Mouse (Mus musculus) liver, embryonic 13.5 days (tissue): ENCODE measurements around the gene Prr3. TPM values are rescaled to one million over a fixed set of nuclear protein-coding genes. Genes with fewer than 3 reads are reported as not detected.

Source experiments
- ATAC-seq: fragments of 200-750 bp; cut with Nextera tagmentation; 2 replicates; pipeline ENCODE4 v1.8.0; 2017; ENCODE audit warnings: low read depth, mild to moderate bottlenecking, moderate number of reproducible peaks, moderate library complexity
- DNase-seq: peaks from one replicate; pipeline ENCODE4 v3.0.0; 2022
- H3K27ac ChIP-seq: fragments of 300-500 bp; sonication (generic); 2 replicates; pipeline ENCODE4 v1.5.1; 2015; ENCODE audit warnings: moderate library complexity, mild to moderate bottlenecking, inconsistent platforms
- H3K27me3 ChIP-seq: fragments of 300-500 bp; sonication (generic); 2 replicates; pipeline ENCODE4 v1.6.1; 2015; ENCODE audit warnings: mild to moderate bottlenecking, inconsistent platforms
- H3K36me3 ChIP-seq: fragments of 300-500 bp; sonication (generic); 2 replicates; pipeline ENCODE4 v1.6.1; 2015; ENCODE audit warnings: mild to moderate bottlenecking, inconsistent platforms
- H3K4me1 ChIP-seq: fragments of 300-500 bp; sonication (generic); replicated peaks from 2 replicates; pipeline ENCODE4 v1.6.1; 2015; ENCODE audit warnings: inconsistent platforms
- H3K4me2 ChIP-seq: fragments of 300-500 bp; sonication (generic); 2 replicates; pipeline ENCODE4 v1.6.1; 2015; ENCODE audit warnings: inconsistent platforms, mild to moderate bottlenecking, moderate library complexity
- H3K4me3 ChIP-seq: fragments of 300-500 bp; sonication (generic); replicated peaks from 2 replicates; pipeline ENCODE4 v1.5.1; 2015; ENCODE audit warnings: mild to moderate bottlenecking, inconsistent platforms
- H3K9ac ChIP-seq: fragments of 300-500 bp; sonication (generic); 2 replicates; pipeline ENCODE4 v1.6.1; 2015; ENCODE audit warnings: mild to moderate bottlenecking, inconsistent platforms
- H3K9me3 ChIP-seq: fragments of 300-500 bp; sonication (generic); replicated peaks from 2 replicates; pipeline ENCODE4 v1.6.1; 2016; ENCODE audit warnings: inconsistent platforms
- WGBS: fragments of 180-500 bp; shearing (Covaris S2); methylation state at CpG from one replicate; pipeline ENCODE4 v1.1.7; 2015; ENCODE audit not compliant: insufficient replicate concordance; 5-methylcytosine and 5-hydroxymethylcytosine counted together
- microRNA counts: library from miRNA; unstranded; fragments of <30 nt; microRNA quantifications from one replicate; lab custom pipeline; 2016
- microRNA-seq: library from miRNA; unstranded; fragments of <30 nt; microRNA quantifications from one replicate; pipeline ENCODE4, GENCODE M21; 2016
- polyA plus RNA-seq: library from polyadenylated mRNA; unstranded; fragments of >200 nt; fragmentation: Nextera tagmentation; extraction: Ambion mirVana; gene quantifications from 2 replicates; pipeline ENCODE4 v1.2.1, GENCODE M21; 2015

The Prr3 gene
- polyA plus RNA-seq, 1 experiment from 2014 or later, result 8.3 TPM

GRCm38 (mm10) chr17:35932608-35933007, 47.4 kb downstream of the Prr3 start:
- no peak overlapping the region for H3K9ac ChIP-seq
- peaks cover 19% of the 10 kb centered on the region for H3K4me1 ChIP-seq
- H3K9me3 ChIP-seq, result no peaks in the 10 kb centered on the region
- H3K27ac ChIP-seq, result no peak overlapping the region
- WGBS, result 86% methylated on average over 4 of the region's 4 CpGs
- H3K4me2 ChIP-seq, result no peak overlapping the region
- no peak overlapping the region for H3K4me3 ChIP-seq
- DNase-seq, result no peak
- no peak for ATAC-seq
- no peaks in the 10 kb centered on the region for H3K27me3 ChIP-seq
- H3K36me3 ChIP-seq, result peaks cover 47% of the 10 kb centered on the region

- DNase-seq (no peak), ATAC-seq (no peak)
- WGBS, result 91% methylated on average over 12 of the region's 12 CpGs
- Histone ChIP-seq H3K4me2 (no peak overlapping the region), H3K36me3 (peaks cover 66% of the 10 kb centered on the region), H3K27me3 (no peaks in the 10 kb centered on the region), H3K4me3 (no peak overlapping the region), H3K9me3 (no peaks in the 10 kb centered on the region), H3K4me1 (peaks cover 38% of the 10 kb centered on the region), H3K9ac (no peak overlapping the region), H3K27ac (no peak overlapping the region)
Measured at GRCm38 (mm10) chr17:35930627-35931026, 49.4 kb downstream of the Prr3 start.

DNA sequence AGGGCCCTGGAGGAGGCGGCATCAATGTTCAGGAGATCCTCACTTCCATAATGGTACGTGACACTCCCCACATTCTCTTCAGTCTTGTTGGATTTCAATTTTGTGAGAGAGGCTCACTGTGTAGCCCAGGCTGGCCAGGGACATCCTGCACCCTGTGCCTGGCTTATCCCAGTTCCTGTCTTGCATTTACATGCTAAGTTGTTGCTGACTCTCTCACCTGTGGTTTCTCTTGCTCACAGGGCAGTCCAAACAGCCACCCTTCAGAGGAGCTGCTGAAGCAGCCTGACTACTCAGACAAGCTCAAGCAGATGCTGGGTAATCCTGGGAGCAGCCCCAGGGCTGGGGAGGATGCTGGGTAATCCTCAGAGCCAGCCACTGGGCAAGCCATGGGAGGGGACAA, 50.5 kb downstream of the Prr3 start:
- no peak for DNase-seq
- Histone ChIP-seq H3K4me2 (no peak overlapping the region), H3K27ac (peak overlapping the region; percentile 18; the same call in 1 of the 2 replicates), H3K36me3 (peaks cover 77% of the 10 kb centered on the region), H3K4me1 (peaks cover 49% of the 10 kb centered on the region), H3K4me3 (no peak overlapping the region), H3K9ac (no peak overlapping the region), H3K9me3 (no peaks in the 10 kb centered on the region), H3K27me3 (no peaks in the 10 kb centered on the region)
- 97% methylated on average over 2 of the region's 2 CpGs for WGBS
- no peak for ATAC-seq

GRCm38 (mm10) chr17:35927471-35927870, 52.6 kb downstream of the Prr3 start:
- DNase-seq, result peak; percentile 46
- H3K9me3 ChIP-seq, result no peaks in the 10 kb centered on the region
- peak overlapping the region; percentile 39 for H3K4me2 ChIP-seq
- whole genome bisulfite sequencing, result 5% methylated on average over 1 of the region's 1 CpGs
- peaks cover 69% of the 10 kb centered on the region for H3K4me1 ChIP-seq
- H3K27me3 ChIP-seq, result no peaks in the 10 kb centered on the region
- H3K36me3 ChIP-seq, result peaks cover 94% of the 10 kb centered on the region
- H3K9ac ChIP-seq, result peak overlapping the region; percentile 45; the same call in 1 of the 2 replicates
- peak overlapping the region; percentile 80 for H3K27ac ChIP-seq
- no peak overlapping the region for H3K4me3 ChIP-seq
- peak; percentile 87 for ATAC-seq

DNA sequence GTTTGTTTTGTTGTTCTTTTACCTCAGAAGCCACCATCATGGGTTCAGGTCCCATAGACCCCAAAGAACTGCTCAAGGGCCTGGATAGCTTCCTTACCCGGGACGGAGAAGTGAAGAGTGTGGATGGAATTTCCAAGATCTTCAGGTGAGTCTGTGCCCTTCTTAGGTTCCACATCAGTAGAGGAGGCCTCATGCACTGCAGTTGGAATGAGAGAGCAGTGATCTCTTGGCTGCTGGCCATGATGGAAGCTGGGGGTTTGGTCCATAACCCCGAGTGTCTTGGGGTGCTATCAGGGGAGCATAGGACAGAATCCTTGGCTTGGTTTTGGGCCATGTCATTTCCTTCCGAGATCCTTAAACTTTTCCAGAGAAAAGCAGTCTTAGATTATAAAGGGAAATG, 56.8 kb downstream of the Prr3 start:
- Histone ChIP-seq H3K27ac (peak overlapping the region; percentile 53; the same call in 1 of the 2 replicates), H3K4me2 (no peak overlapping the region), H3K9me3 (no peaks in the 10 kb centered on the region), H3K4me3 (no peak overlapping the region), H3K27me3 (no peaks in the 10 kb centered on the region), H3K36me3 (peaks cover 79% of the 10 kb centered on the region), H3K9ac (no peak overlapping the region; the same call in 1 of the 2 replicates), H3K4me1 (peaks cover 91% of the 10 kb centered on the region)
- DNase-seq (no peak), ATAC-seq (no peak)
- 90% methylated on average over 4 of the region's 4 CpGs for WGBS

DNA sequence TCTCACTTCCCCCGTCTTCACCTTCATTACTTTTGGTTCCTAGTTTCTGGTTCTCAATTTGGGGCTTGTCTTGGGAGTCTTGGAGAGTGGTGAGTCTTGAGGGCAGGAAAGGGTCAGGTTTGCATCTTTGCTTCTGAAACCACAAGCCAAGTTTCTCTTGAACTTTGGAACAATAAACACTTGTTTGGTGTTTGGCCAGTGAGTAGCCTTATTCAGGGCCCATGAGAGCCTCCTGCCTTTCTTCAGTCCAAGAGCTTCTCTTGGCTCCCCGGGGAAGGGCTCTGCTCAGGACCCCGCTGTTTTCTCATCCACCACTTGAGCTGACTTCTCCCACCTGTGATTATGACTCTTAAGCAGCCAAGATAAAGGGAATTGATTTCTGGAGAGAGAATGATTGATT, 57.5 kb downstream of the Prr3 start:
- Histone ChIP-seq H3K9me3 (no peaks in the 10 kb centered on the region), H3K36me3 (peaks cover 76% of the 10 kb centered on the region), H3K4me3 (no peak overlapping the region), H3K27ac (peak overlapping the region; percentile 37; the same call in 1 of the 2 replicates), H3K4me2 (no peak overlapping the region), H3K27me3 (no peaks in the 10 kb centered on the region), H3K9ac (no peak overlapping the region), H3K4me1 (peaks cover 84% of the 10 kb centered on the region)
- WGBS, result 88% methylated on average over 3 of the region's 3 CpGs
- DNase-seq (no peak), ATAC-seq (no peak)

MicroRNAs within 50 kb of the gene (microRNA counts, 519-probe panel; counts per million panel counts)
- microRNA mmu-miR-877 (lab: Ali Mortazavi, UCI), result 114 counts per million

Small RNA genes within 50 kb of the gene (microRNA-seq; reads per million reads assigned to microRNA genes)
- gene Mir877, result 91.6 reads per million, percentile 50 among the genes with 10 or more reads in this experiment

Other genes with a start within 250 kb of the Prr3 start
- 21.6 and 23.2 TPM in 2 replicates for gene Ier3, start 158.6 kb downstream of the Prr3 start, polyA plus RNA-seq
- gene Flot1, start 157.0 kb downstream of the Prr3 start, polyA plus RNA-seq, result 38.2 and 38.5 TPM in 2 replicates
- gene Tubb5, start 141.9 kb downstream of the Prr3 start, polyA plus RNA-seq, result 520 and 547 TPM in 2 replicates
- gene Mdc1, start 138.7 kb downstream of the Prr3 start, polyA plus RNA-seq, result 8.0 and 8.8 TPM in 2 replicates
- gene Nrm, start 118.9 kb downstream of the Prr3 start, polyA plus RNA-seq, result 23.0 and 25.4 TPM in 2 replicates
- gene Ppp1r18, start 114.6 kb downstream of the Prr3 start, polyA plus RNA-seq, result 8.0 and 11.8 TPM in 2 replicates
- gene Dhx16, start 100.4 kb downstream of the Prr3 start, polyA plus RNA-seq, result 35.2 and 40.3 TPM in 2 replicates
- 14.3 and 15.1 TPM in 2 replicates for gene 2310061I04Rik, start 82.8 kb downstream of the Prr3 start, polyA plus RNA-seq
- 9.3 and 9.9 TPM in 2 replicates for gene Atat1, start 70.2 kb downstream of the Prr3 start, polyA plus RNA-seq
- 105 and 106 TPM in 2 replicates for gene Mrps18b, start 63.8 kb downstream of the Prr3 start, polyA plus RNA-seq
- 19.4 and 27.5 TPM in 2 replicates for gene Ppp1r10, start 63.8 kb downstream of the Prr3 start, polyA plus RNA-seq
- 81.3 and 110 TPM in 2 replicates for gene Abcf1, start 10.5 kb downstream of the Prr3 start, polyA plus RNA-seq
- gene Gnl1, start 385 bp downstream of the Prr3 start, polyA plus RNA-seq, result 14.6 and 15.2 TPM in 2 replicates
- gene H2-T24, start 40.3 kb upstream of the Prr3 start, polyA plus RNA-seq, result 5.2 and 5.7 TPM in 2 replicates
- gene H2-T23, start 52.6 kb upstream of the Prr3 start, polyA plus RNA-seq, result 23.1 and 24.0 TPM in 2 replicates
- 9.2 and 9.4 TPM in 2 replicates for gene H2-T22, start 62.5 kb upstream of the Prr3 start, polyA plus RNA-seq
- gene Gm6034, start 62.7 kb upstream of the Prr3 start, polyA plus RNA-seq, result not detected in 2 replicates
- gene Gm11127, start 78.1 kb upstream of the Prr3 start, polyA plus RNA-seq, result 0.08 TPM in 1 of 2 replicates, not detected in the other
- gene Gm19684, start 141.4 kb upstream of the Prr3 start, polyA plus RNA-seq, result not detected in 2 replicates
- not detected in 2 replicates for gene Gm7030, start 149.2 kb upstream of the Prr3 start, polyA plus RNA-seq
- gene Gm8909, start 188.3 kb upstream of the Prr3 start, polyA plus RNA-seq, result not detected in 2 replicates
- not detected in 2 replicates for gene H2-T3, start 210.1 kb upstream of the Prr3 start, polyA plus RNA-seq